Mouse (Mus musculus): ENCODE data around the gene Phyhipl.

The Phyhipl gene

DNA sequence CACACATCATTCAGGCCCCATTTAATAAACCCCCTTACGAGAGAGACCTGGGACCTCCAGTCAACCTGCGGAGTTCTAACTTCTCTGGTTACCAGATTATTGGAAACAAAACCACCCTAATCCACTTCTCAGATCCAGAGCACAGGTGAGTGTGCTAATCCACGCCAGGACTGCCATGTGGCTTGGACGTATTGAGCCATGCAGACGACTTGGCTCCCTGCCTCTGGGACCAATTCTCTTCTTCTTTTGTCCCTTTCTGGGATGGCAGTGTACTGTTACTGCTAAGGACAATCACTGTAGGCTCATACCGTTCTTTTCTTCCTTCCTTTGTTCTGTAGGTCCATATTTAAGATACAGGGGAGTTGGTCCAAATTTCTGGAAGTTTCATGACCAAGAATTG lies 112.9 kb downstream of the Phyhipl start:
- in situ Hi-C loops (cut with MboI; ENCODE audit: low pct_unique_long_range_greater_than_20kb in 1 of 2, low sequenced_read_pairs in 2 of 2, unreplicated experiment in 1 of 2) = loop anchor here in 1 of 2 experiments (10.0 kb wide), 1 partner anchor 228 kb away; no protein-coding TSS in a partner anchor

DNA sequence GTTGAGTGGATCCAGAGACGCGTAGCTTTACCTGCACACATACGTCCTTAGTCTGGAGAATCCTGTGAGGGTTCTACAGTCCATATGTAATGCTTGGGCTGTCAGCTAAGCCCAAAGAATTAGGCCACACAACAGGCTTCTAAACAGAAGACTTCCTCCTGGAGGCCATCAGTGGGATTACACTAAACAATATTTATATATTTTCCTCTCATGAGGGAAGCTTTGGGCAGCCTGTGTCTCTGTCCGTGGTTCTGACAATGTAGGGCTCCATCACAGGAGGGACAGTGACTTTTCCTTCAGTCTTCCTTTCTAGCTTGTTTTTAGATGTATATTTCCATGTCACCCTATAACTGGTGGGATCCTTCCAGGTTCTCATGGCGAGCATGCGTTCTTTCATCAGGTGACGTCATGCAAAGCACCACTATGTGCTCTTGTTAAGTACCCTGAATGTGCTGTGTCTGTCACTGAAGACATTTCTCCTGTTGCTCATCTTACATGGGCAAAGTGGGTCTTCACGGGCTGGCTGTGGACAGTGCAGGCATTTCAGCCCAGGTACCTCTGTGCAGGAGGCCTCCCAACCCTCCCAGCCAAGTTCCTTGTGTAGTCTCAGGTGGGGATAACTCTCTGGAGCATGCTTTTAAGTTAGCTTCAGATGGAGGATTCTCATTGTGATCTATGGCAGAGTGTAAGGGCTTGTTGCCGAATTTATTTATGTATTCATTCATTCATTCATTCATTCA lies 115.1 kb downstream of the Phyhipl start:
- in situ Hi-C loops (cut with MboI; ENCODE audit: low pct_unique_long_range_greater_than_20kb in 1 of 2, low sequenced_read_pairs in 2 of 2, unreplicated experiment in 1 of 2) = loop anchor here in 1 of 2 experiments (10.0 kb wide), 1 partner anchor 226 kb away; no protein-coding TSS in a partner anchor

- in situ Hi-C loops (cut with MboI; ENCODE audit: low pct_unique_long_range_greater_than_20kb in 1 of 2, low sequenced_read_pairs in 2 of 2, unreplicated experiment in 1 of 2) = no loop called here
Observed at GRCm38 (mm10) chr10:70539251-70539650, 116.5 kb downstream of the Phyhipl start.

GRCm38 (mm10) chr10:70537694-70538093 lies 118.1 kb downstream of the Phyhipl start:
- in situ Hi-C loops (cut with MboI; ENCODE audit: low pct_unique_long_range_greater_than_20kb in 1 of 2, low sequenced_read_pairs in 2 of 2, unreplicated experiment in 1 of 2) = no loop called here

GRCm38 (mm10) chr10:70535401-70535800 lies 120.4 kb downstream of the Phyhipl start:
- in situ Hi-C loops (cut with MboI; ENCODE audit: low pct_unique_long_range_greater_than_20kb in 1 of 2, low sequenced_read_pairs in 2 of 2, unreplicated experiment in 1 of 2) = no loop called here

DNA sequence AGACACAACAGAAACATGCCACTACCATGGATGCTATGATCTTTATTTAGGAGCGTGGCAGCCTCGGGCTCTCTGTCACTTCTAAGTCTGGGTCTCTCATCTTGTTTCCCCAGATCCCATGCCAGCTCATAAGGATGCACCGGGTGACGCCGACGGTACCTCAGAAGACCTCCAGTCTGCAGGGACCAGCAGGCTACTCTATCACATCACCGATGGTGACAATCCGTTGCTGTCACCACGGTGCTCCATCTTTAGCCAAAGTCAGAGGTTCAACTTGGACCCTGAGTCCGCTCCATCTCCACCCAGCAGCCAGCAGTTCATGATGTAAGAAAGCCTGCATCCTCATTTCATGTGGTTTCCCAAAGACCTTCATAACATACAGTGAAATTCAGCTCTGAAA lies 121.2 kb downstream of the Phyhipl start:
- in situ Hi-C loops (cut with MboI; ENCODE audit: low pct_unique_long_range_greater_than_20kb in 1 of 2, low sequenced_read_pairs in 2 of 2, unreplicated experiment in 1 of 2) = no loop called here

- in situ Hi-C loops (cut with MboI; ENCODE audit: low pct_unique_long_range_greater_than_20kb in 1 of 2, low sequenced_read_pairs in 2 of 2, unreplicated experiment in 1 of 2) = no loop called here
Observed at GRCm38 (mm10) chr10:70533986-70534385, 121.8 kb downstream of the Phyhipl start.

- in situ Hi-C loops (cut with MboI; ENCODE audit: low pct_unique_long_range_greater_than_20kb in 1 of 2, low sequenced_read_pairs in 2 of 2, unreplicated experiment in 1 of 2) = no loop called here
Observed at GRCm38 (mm10) chr10:70533301-70533781, 122.4 kb downstream of the Phyhipl start.

- in situ Hi-C loops (cut with MboI; ENCODE audit: low pct_unique_long_range_greater_than_20kb in 1 of 2, low sequenced_read_pairs in 2 of 2, unreplicated experiment in 1 of 2) = no loop called here
Observed at GRCm38 (mm10) chr10:70532249-70532648, 123.5 kb downstream of the Phyhipl start.

DNA sequence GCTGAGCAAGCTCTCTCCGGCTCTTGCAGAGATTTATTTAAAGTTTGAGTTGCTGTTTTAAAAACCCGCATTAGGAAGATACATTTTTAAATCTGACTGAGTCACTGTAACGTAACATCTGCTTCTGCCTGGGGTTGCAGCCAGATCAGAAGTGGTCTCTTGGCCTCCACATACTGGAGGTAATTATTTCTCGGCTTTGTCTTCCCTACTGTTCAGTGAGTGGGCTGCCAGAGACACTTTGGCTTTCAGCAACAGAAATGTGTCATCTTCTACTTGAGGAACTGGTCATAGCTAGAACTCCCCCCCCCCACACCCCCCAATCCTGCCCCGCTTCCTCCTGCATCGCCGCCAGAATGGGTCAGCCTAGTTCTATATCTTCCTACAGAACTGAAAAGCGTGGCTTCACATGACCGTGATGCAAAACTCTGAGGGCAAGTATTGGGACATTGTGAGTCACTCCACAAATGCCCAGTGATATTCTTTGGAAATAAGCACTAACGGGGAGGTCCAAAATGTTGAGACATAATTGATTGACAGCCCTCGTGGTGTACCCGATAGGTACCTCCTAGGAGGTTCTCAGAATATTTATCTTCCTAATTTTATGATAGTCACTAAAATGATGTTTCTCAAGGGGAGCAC lies 125.5 kb downstream of the Phyhipl start:
- in situ Hi-C loops (cut with MboI; ENCODE audit: low pct_unique_long_range_greater_than_20kb in 1 of 2, low sequenced_read_pairs in 2 of 2, unreplicated experiment in 1 of 2) = no loop called here

DNA sequence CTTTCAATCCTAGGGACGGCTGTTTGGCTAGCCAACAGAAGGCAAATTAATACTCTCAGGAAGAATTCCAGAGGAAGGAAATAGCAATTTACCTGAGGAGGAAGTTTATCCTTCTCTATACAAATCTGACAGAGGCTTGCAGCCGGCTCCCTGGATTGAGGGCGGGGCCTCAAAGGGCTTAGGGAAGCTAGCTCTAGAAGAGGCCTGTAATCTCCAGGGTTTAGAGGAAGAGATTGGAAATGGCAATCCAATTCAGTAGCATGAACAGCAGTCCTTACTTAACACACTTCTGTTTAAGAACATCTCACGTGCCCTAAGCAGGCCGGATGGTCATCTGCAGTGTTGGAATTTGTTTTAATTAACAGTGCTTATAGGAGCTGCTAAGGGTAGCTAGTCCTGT lies 134.4 kb downstream of the Phyhipl start:
- in situ Hi-C loops (cut with MboI; ENCODE audit: low pct_unique_long_range_greater_than_20kb in 1 of 2, low sequenced_read_pairs in 2 of 2, unreplicated experiment in 1 of 2) = no loop called here

- in situ Hi-C loops (cut with MboI; ENCODE audit: low pct_unique_long_range_greater_than_20kb in 1 of 2, low sequenced_read_pairs in 2 of 2, unreplicated experiment in 1 of 2) = no loop called here
Observed at GRCm38 (mm10) chr10:70520143-70521131, 135.3 kb downstream of the Phyhipl start.

DNA sequence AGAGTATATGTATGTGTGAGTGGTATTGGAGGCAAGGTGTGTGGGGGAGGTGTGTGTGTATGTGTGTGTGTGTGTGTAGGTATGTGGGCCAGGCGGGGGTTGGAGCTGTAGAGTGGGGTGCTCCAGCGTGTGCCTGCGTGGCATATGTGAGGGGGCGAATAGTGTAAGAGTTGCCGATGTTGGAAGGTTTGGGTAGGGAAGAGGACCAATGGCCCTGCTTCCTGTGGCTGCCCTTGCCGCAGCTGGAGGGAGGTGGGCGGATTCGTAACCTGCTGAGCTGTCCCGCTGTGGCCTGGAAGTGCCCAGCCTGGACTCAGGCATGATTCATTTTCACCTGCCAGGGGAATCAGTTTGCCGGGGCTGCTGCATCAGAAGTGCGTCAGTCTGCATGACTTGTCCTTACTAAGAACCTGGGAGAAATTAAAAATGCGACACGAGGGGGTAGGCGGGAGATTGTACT lies 136.1 kb downstream of the Phyhipl start:
- in situ Hi-C loops (cut with MboI; ENCODE audit: low pct_unique_long_range_greater_than_20kb in 1 of 2, low sequenced_read_pairs in 2 of 2, unreplicated experiment in 1 of 2) = no loop called here

DNA sequence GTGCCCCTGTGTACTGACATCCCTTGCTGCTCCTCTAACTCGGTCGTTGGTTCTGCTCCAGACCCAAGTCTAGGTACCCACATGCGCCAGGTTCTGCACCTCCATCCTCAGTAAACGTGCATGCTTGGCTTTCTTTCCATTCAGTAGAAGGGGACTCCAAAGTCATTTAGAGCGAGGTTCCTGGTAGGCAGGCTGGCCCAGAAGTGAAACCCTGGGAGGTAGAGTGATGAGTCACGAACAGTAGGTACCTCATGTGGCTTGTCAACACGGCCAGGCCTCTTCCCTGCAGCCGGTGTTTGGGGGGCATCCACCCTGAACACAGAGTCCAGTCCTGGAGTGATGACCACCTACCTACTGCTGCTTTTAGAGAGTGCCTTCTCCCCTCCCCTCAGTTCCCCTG lies 139.1 kb downstream of the Phyhipl start:
- in situ Hi-C loops (cut with MboI; ENCODE audit: low pct_unique_long_range_greater_than_20kb in 1 of 2, low sequenced_read_pairs in 2 of 2, unreplicated experiment in 1 of 2) = no loop called here

- in situ Hi-C loops (cut with MboI; ENCODE audit: low pct_unique_long_range_greater_than_20kb in 1 of 2, low sequenced_read_pairs in 2 of 2, unreplicated experiment in 1 of 2) = no loop called here
Observed at GRCm38 (mm10) chr10:70514848-70515247, 140.9 kb downstream of the Phyhipl start.

DNA sequence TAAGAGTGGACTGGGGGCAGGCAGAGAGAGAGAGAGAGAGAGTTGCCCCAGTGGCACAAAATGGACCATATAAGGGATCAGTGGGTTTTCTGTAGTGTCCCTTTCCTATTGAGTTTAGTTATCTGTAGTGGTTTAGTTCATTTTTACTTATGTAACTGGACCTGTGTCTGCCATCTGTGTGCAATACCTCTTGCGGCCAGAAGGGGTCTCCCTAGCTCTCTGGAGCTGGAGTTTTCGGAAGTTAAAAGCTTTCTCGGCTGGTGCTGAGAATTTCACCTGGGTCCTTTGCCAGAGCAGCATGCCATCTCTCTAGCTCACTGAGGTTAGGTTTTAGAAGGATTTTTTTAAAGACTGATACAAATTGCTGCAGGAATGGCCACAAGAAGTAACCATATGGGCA lies 147.9 kb downstream of the Phyhipl start:
- in situ Hi-C loops (cut with MboI; ENCODE audit: low pct_unique_long_range_greater_than_20kb in 1 of 2, low sequenced_read_pairs in 2 of 2, unreplicated experiment in 1 of 2) = no loop called here

Data from mouse embryonic stem cell (cell line).